Mouse (Mus musculus) heart, postnatal 10 days (tissue): Measurements from ENCODE around the gene Ptprk. TPM values are rescaled to one million over a fixed set of nuclear protein-coding genes. Genes with fewer than 3 reads are reported as not detected.
A peak's percentile ranks its signal among the peaks of the same experiment; 100 is the strongest.

ENCODE experiments used
- DNase-seq, 2 experiments: peaks; one replicate each; pipeline ENCODE4 v3.0.0; 2021
- intact Hi-C: fragments of 180-260 bp; cut with DNase I; formaldehyde crosslinking; loops from one replicate; pipeline ENCODE4 v1.15.1; 2025
- total RNA-seq, 2 experiments: library from RNA; stranded (reverse); gene quantifications; 2 replicates each; pipeline ENCODE4 v1.2.3; 2021

Ptprk gene
- total RNA-seq, 2 experiments from 2014 or later, result 45.4 to 50.1 TPM

DNA sequence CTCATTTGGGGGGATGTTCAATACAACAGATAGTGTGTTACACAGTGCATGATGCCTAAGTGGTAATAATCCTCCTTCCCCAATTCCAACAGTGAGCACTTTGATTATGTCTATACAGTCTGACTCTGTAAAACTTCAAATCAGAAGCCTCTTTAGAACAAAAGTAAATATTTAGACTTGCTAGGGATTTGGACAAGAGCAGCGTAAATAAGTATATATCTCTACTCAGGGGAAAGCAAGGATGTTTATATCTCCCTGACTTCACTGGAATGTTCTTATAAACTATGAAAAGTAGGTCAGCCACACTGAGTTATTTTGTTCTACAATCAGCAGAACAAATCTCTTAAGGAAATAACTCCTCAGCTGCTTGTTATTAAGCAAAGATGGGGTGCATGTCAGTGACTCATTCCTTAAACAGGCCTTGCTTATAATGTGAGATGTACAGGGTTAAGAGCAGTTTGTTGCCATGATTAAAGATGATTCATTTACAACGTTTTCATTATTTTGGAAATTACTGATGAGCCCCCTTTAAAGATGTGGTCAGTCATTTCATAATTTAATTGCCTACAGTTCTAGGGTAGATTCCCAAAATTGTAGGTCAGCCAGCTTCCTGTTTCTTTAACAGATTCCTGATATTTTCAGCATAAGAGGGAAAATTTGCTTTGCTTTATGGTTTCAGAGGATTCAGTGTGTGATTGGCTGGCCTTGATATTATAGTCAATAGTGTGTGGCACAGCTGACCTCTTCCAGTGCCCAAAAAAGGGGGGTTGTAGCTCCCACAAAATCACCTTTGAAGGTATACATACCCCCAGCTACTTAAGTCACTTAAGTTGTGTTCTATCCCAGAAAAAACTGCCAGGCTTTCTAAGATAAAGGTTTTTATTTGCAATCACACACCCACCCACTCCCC, 321.2 kb downstream of the Ptprk start:
- DNase-seq, result no peak
- intact Hi-C loops, result no loop called here

GRCm38 (mm10) chr10:28396520-28396915, 321.9 kb downstream of the Ptprk start:
- intact Hi-C loops, result no loop called here
- DNase-seq, result peak; percentile 7 to 12

DNA sequence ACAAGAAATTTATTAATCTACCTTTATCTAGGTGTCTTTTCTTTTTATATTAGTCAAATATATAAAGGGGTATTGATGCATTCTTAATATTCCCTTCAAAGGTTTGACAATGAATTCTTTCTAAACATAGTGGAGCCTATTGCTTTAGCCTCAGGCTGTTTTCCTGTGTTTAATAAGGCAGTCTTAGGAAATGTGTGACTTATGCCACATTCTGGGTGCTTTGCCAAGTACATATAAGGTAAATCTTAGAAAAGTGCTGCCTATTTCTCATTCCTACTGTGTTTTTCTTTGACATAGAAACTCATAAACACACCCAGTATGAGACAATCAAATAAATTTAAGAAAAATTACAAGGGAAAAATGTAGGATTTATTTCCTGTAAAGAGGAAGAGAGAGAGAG, 327.2 kb downstream of the Ptprk start:
- DNase-seq, result no peak
- intact Hi-C loops, result no loop called here

GRCm38 (mm10) chr10:28408980-28409379, 334.4 kb downstream of the Ptprk start:
- intact Hi-C loops, result no loop called here
- DNase-seq, result no peak

GRCm38 (mm10) chr10:28414823-28415222, 340.2 kb downstream of the Ptprk start:
- intact Hi-C loops, result no loop called here
- no peak for DNase-seq

DNA sequence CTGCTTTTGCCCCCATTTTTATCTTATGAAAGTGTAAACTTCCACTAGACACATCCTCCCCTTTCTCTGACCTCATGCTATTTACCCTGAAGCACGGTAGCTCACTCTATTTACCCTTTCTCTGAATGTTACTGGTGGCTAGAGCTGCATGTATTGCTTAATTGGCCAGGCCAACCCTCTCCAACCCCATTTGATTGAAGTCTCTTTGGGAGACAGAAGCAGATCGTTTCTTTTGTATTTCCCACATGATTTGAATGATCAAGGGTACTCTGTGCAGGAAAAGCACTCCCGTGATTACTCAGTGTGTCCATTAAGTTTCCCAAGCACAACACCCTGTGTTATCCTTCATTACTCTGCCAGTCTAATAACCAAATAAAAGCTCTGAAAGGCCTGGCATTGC, 348.0 kb downstream of the Ptprk start:
- intact Hi-C loops, result no loop called here
- no peak for DNase-seq

DNA sequence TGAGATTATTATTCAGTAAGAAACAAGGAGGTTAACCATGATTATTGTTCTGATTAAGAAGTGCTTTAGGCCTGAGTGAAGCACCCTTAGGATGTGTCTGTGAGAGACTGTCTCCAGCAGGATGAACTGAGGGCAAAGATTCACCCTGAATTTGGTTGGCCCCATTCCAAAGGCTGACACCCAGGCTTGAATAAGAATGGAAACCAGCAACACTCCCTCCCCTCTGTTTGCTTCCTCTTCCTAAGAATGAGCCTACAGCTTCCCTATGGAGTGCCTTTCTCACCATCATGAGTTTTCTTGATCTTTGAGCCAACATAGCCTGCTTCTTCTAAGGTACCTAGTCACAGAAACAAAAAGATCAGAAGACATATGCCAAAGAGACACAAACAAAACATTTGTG, 350.8 kb downstream of the Ptprk start:
- intact Hi-C loops, result no loop called here
- DNase-seq, result peak in 1 of 2 experiments; percentile 3

GRCm38 (mm10) chr10:28436084-28436483, 361.5 kb downstream of the Ptprk start:
- no peak for DNase-seq
- intact Hi-C loops, result no loop called here

GRCm38 (mm10) chr10:28449853-28450252, 375.2 kb downstream of the Ptprk start:
- no peak for DNase-seq
- intact Hi-C loops, result no loop called here

GRCm38 (mm10) chr10:28450642-28451041, 376.0 kb downstream of the Ptprk start:
- DNase-seq, result no peak
- intact Hi-C loops, result no loop called here

DNA sequence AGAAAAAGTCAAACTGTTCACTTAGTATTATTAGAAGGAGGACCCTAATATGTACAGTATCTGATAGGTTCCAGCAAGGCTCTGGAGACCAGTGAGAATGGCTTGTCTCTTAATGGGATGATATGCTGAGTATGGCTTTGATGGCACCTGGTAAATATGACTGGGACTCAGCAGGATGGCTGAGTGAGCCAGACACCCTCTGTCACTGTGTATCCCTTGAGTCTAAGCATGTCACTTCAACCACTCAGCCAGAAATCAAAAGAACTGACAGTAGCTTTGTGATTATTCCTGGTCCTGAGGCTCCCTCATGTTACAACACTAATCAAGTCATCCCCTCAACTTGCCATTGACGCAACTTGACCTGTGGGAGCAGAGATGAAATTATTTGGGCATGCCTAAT, 383.4 kb downstream of the Ptprk start:
- DNase-seq, result no peak
- intact Hi-C loops, result no loop called here

GRCm38 (mm10) chr10:28459963-28460362, 385.3 kb downstream of the Ptprk start:
- intact Hi-C loops, result no loop called here
- no peak for DNase-seq

DNA sequence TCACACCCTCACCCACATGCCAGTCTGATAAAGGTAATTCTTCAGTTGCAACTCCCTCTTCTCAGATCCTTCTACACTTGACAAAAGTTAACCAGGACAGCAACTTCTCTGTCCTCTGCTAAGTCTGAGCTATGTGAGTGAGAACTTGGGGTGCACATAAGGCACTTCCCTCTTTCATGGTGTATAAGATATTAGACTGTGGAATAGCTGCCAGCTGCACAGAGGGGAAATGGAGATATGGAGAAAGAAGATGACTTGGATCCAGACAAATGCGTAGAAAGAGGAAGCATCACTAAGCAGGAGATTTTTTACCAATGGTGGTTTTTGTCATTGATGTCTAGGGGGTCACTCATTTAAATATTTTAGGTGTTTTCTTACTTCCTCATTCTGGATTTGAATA, 389.1 kb downstream of the Ptprk start:
- intact Hi-C loops, result no loop called here
- DNase-seq, result no peak

DNA sequence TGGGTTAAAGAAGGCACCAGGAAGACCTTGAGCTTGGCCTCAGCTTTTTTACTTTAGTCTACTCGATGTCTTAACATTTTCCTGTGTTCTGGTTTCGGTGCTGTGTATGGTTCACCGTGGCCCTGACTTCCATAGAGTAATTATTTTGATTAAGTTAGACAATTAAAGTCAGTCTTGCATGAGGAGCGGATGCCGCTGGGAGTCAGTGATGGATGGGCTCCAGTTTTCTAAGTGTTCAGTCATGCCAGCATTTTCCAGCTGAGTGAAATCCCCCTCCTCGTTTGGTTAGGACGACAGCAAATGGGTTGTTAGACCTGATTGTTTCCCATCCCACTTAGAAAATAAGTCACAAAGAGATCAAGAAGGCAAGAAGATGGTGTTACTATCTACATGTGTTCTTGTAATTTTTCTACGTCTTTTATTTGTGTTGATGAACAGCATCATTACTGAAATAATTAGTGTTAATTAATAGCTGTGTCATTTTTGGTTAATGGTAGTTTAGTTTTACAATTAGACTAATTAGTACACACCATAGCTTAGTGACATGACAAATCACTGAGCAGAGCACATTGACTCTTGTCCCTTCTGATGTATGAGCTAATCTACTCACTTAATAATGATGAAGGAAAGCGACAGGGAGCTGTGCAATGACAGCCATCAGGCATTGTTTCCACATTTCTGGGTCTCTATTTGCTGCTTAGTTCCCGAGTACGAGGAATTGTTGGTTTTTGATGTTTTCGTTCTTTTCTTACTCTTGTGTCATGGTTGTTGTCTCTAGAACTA, 390.3 kb downstream of the Ptprk start:
- intact Hi-C loops, result no loop called here
- no peak for DNase-seq

GRCm38 (mm10) chr10:28485574-28485973, 411.0 kb downstream of the Ptprk start:
- intact Hi-C loops, result loop anchor here (1.0 to 10.0 kb wide), 3 partner anchors 245 to 469 kb away; no protein-coding TSS in a partner anchor
- peak; percentile 60 to 65 for DNase-seq

GRCm38 (mm10) chr10:28491006-28491405, 416.4 kb downstream of the Ptprk start:
- intact Hi-C loops, result no loop called here
- DNase-seq, result no peak

DNA sequence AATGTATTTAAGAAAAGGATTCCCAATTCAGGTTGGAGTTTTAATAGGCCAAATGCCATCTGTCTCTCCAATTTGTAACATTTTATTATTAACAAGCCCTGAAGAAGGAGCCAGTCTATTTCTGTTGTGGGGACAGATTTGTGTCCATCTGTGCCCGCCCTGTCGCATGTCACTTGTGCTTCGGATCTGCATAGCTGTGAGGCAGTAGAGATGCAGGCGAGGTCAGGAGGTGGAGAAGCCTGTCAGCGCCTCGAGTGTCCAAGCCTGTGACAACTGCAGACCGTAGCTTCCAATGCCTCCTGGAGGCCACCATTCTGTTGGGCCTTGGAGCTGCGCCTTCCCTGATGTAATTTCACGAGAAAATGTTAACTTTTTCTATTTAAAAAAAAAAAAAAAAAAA, 417.6 kb downstream of the Ptprk start:
- intact Hi-C loops, result no loop called here
- DNase-seq, result peak; percentile 60 to 65

- intact Hi-C loops, result no loop called here
- peak; percentile 8 to 14 for DNase-seq
Observed at GRCm38 (mm10) chr10:28492870-28493269, 418.2 kb downstream of the Ptprk start.

DNA sequence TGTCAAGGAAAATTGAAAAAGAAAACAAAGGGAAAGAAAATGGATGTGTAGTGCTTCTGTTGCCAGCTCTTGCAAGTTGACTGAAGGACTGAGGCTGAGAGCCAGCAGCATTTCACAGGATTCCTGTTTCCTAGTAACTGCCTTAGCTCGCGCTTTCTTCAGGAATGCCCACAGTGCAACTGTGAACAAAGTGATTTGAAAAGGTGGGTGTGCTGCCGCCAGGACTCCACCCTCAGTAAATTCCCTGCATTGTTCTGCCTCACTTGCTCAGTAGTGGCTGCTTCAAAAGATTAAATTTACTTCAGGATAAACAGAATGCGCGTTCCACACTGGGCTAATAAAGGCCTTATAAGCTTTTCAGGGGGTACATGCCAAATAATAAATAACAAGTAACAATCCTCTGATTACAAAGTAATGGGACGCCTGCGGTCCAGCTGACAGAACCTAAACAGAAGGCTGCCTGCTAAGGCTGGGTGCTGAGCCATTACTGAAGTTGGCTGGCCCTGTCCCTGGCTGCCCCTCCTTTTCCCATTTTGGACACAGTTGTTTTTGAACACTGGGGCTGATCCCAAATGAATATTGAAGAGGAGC, 418.7 kb downstream of the Ptprk start:
- intact Hi-C loops, result no loop called here
- DNase-seq, result peak; percentile 32 to 47

GRCm38 (mm10) chr10:28497791-28498190, 423.2 kb downstream of the Ptprk start:
- intact Hi-C loops, result no loop called here
- no peak for DNase-seq

DNA sequence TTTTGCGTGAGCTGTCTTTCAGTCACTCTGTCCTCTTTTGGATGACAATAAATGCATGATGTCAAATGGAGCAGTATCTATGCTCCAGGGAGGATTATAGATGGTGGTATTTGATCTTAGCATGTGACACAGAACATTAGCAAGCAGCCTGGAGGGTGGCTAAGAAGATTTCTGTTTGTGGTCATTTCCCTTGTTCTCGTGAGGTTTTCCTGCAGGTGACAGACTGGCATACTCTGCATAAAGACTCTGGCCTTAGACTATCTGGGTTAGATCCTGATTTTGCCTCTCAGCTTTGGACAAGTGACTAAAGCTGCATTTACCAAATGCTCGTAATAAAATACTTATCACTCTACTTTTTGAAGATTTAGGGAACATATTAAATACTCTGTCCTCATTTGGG, 423.9 kb downstream of the Ptprk start:
- DNase-seq, result no peak
- intact Hi-C loops, result no loop called here
